ENCODE assay signal across 8 mouse cellular contexts in the genomic region with DNA sequence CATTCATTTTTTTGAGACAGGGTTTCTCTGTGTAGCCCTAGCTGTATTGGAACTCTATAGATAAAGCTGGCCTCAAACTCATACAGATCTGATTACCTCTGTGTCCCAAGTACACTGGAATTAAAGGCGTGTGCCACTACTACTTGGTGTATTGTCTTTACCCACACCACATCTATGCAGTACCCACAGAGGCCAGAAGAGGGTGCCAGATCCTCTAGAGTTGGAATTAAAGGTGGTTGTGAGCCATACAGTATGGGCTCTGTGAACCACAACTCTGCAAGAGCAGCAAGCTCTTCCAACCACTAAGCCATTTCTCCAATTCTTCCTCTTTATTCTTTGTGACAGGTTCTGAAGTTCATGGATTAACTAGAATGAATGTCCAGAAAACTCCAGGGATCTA. TPM values are rescaled to one million over a fixed set of nuclear protein-coding genes. Genes with fewer than 3 reads are reported as not detected.
DNase-seq lines count a peak whose midpoint lies in the region; ATAC-seq and TF ChIP-seq lines count a peak whose summit lies in the region.

No protein-coding gene starts in this region.

- H3K9ac ChIP-seq in heart, embryonic 11.5 days (ENCODE audit: low read depth, low read length) = no peak overlapping the region
- H3K9ac ChIP-seq in liver, postnatal 0 days (replicated peaks) = no peak overlapping the region
- no peak overlapping the region for H3K9ac ChIP-seq in forebrain, embryonic 12.5 days

- TF ChIP-seq CTCF in liver, postnatal 0 days (IDR thresholded peaks at IDR 0.05; ENCODE audit: low read depth) = peak; percentile 67

- WGBS in heart, embryonic 11.5 days (ENCODE audit: insufficient replicate concordance) = 50% methylated on average over 1 of the region's 1 CpGs
- WGBS in liver, postnatal 0 days (ENCODE audit: insufficient replicate concordance) = 54% methylated on average over 1 of the region's 1 CpGs
- WGBS in forebrain, embryonic 12.5 days = 50% methylated on average over 1 of the region's 1 CpGs

- TF ChIP-seq EP300 in liver, postnatal 0 days (IDR thresholded peaks at IDR 0.05; ENCODE audit: low read depth) = no peak

- H3K9me3 ChIP-seq in heart, embryonic 11.5 days (replicated peaks; ENCODE audit: control insufficient read depth, low read length) = no peaks in the 10 kb centered on the region
- H3K9me3 ChIP-seq in liver, postnatal 0 days (ENCODE audit: low read length) = no peaks in the 10 kb centered on the region
- no peaks in the 10 kb centered on the region for H3K9me3 ChIP-seq in forebrain, embryonic 12.5 days

- no peaks in the 10 kb centered on the region for H3K36me3 ChIP-seq in heart, embryonic 11.5 days (ENCODE audit: control insufficient read depth, insufficient read depth, low read length)
- H3K36me3 ChIP-seq in liver, postnatal 0 days (replicated peaks; ENCODE audit: insufficient read depth, low read length) = no peaks in the 10 kb centered on the region
- no peaks in the 10 kb centered on the region for H3K36me3 ChIP-seq in forebrain, embryonic 12.5 days (replicated peaks)

- H3K4me3 ChIP-seq in heart, embryonic 11.5 days (ENCODE audit: low read depth, low read length) = no peak overlapping the region
- H3K4me3 ChIP-seq in liver, postnatal 0 days (ENCODE audit: low read depth, low read length) = no peak overlapping the region
- H3K4me3 ChIP-seq in forebrain, embryonic 12.5 days (replicated peaks) = no peak overlapping the region

- no peaks in the 10 kb centered on the region for H3K27me3 ChIP-seq in heart, embryonic 11.5 days (ENCODE audit: control insufficient read depth, insufficient read depth, low read length)
- H3K27me3 ChIP-seq in liver, postnatal 0 days (ENCODE audit: insufficient read depth, low read length) = no peaks in the 10 kb centered on the region
- H3K27me3 ChIP-seq in forebrain, embryonic 12.5 days = peaks cover 8% of the 10 kb centered on the region

- DNase-seq in heart, adult 18-20 months = peak; percentile 1 to 64
- peak; percentile 11 for DNase-seq in right cerebral cortex, postnatal 4 days
- no peak for DNase-seq in right cerebral cortex, postnatal 10 days (ENCODE audit: low spot score in 2 of 2)
- DNase-seq in cerebellum, postnatal 10 days = peak; percentile 63 to 64
- DNase-seq in liver, postnatal 0 days = peak; percentile 48
- peak; percentile 55 for DNase-seq in thymus, postnatal 14 days

- no peak for ATAC-seq in heart, embryonic 11.5 days (replicated peaks; ENCODE audit: insufficient number of reproducible peaks, low FRiP score, low TSS enrichment)
- ATAC-seq in liver, postnatal 0 days = no peak
- no peak for ATAC-seq in forebrain, embryonic 12.5 days (ENCODE audit: low FRiP score)

- H3K4me2 ChIP-seq in heart, embryonic 11.5 days = no peak overlapping the region
- no peak overlapping the region for H3K4me2 ChIP-seq in liver, postnatal 0 days (ENCODE audit: low read depth, low read length)
- no peak overlapping the region for H3K4me2 ChIP-seq in forebrain, embryonic 12.5 days

- H3K27ac ChIP-seq in heart, embryonic 11.5 days (ENCODE audit: low read depth, low read length) = no peak overlapping the region
- no peak overlapping the region for H3K27ac ChIP-seq in liver, postnatal 0 days (ENCODE audit: low read depth)
- no peak overlapping the region for H3K27ac ChIP-seq in forebrain, embryonic 12.5 days

- no peaks in the 10 kb centered on the region for H3K4me1 ChIP-seq in heart, embryonic 11.5 days (ENCODE audit: control insufficient read depth, insufficient read depth, low read length)
- H3K4me1 ChIP-seq in liver, postnatal 0 days (ENCODE audit: insufficient read depth) = no peaks in the 10 kb centered on the region
- no peaks in the 10 kb centered on the region for H3K4me1 ChIP-seq in forebrain, embryonic 12.5 days

RNA-seq across cellular contexts. Expression of a gene that starts 6.8 kb away (rescaled TPM):
- under 1 TPM in 1 of 2 experiments, not detected in 1; 0.67 TPM for total RNA-seq in heart, adult 18-20 months (2021)
- polyA plus RNA-seq in heart, embryonic 11.5 days (2014; fragmentation: Nextera tagmentation; extraction: Ambion mirVana) = 4.0 and 5.9 TPM in 2 replicates
- polyA plus RNA-seq in liver, postnatal 0 days (2015; fragmentation: Nextera tagmentation; extraction: Ambion mirVana) = 12.7 and 16.3 TPM in 2 replicates
- 10.4 and 11.1 TPM in 2 replicates for polyA plus RNA-seq in forebrain, embryonic 12.5 days (2016; fragmentation: Nextera tagmentation; extraction: Ambion mirVana)

RNA-seq across cellular contexts. Expression of a gene that starts 17.7 kb away (rescaled TPM):
- 1 to 10 TPM in 1 of 2 experiments, under 1 TPM in 1; 0.82 to 1.3 TPM for total RNA-seq in heart, adult 18-20 months (2021)
- polyA plus RNA-seq in heart, embryonic 11.5 days (2014; fragmentation: Nextera tagmentation; extraction: Ambion mirVana) = 6.6 and 7.3 TPM in 2 replicates
- polyA plus RNA-seq in liver, postnatal 0 days (2015; fragmentation: Nextera tagmentation; extraction: Ambion mirVana) = 0.36 and 5.2 TPM in 2 replicates
- polyA plus RNA-seq in forebrain, embryonic 12.5 days (2016; fragmentation: Nextera tagmentation; extraction: Ambion mirVana) = 0.76 and 1.5 TPM in 2 replicates

RNA-seq across cellular contexts. Expression of a gene that starts 18.4 kb away (rescaled TPM):
- total RNA-seq in heart, adult 18-20 months (2021) = 1 to 10 TPM; 3.0 to 4.7 TPM
- 197 and 204 TPM in 2 replicates for polyA plus RNA-seq in heart, embryonic 11.5 days (2014; fragmentation: Nextera tagmentation; extraction: Ambion mirVana)
- polyA plus RNA-seq in liver, postnatal 0 days (2015; fragmentation: Nextera tagmentation; extraction: Ambion mirVana) = 134 and 163 TPM in 2 replicates
- polyA plus RNA-seq in forebrain, embryonic 12.5 days (2016; fragmentation: Nextera tagmentation; extraction: Ambion mirVana) = 131 and 138 TPM in 2 replicates

RNA-seq across cellular contexts. Expression of a gene that starts 24.7 kb away (rescaled TPM):
- 10 to 100 TPM; 12.3 to 14.7 TPM for total RNA-seq in heart, adult 18-20 months (2021)
- polyA plus RNA-seq in heart, embryonic 11.5 days (2014; fragmentation: Nextera tagmentation; extraction: Ambion mirVana) = 281 and 290 TPM in 2 replicates
- 139 and 150 TPM in 2 replicates for polyA plus RNA-seq in liver, postnatal 0 days (2015; fragmentation: Nextera tagmentation; extraction: Ambion mirVana)
- 145 and 152 TPM in 2 replicates for polyA plus RNA-seq in forebrain, embryonic 12.5 days (2016; fragmentation: Nextera tagmentation; extraction: Ambion mirVana)

RNA-seq across cellular contexts. Expression of a gene that starts 48.0 kb away (rescaled TPM):
- total RNA-seq in heart, adult 18-20 months (2021) = 10 to 100 TPM; 24.0 to 26.9 TPM
- 595 and 603 TPM in 2 replicates for polyA plus RNA-seq in heart, embryonic 11.5 days (2014; fragmentation: Nextera tagmentation; extraction: Ambion mirVana)
- polyA plus RNA-seq in liver, postnatal 0 days (2015; fragmentation: Nextera tagmentation; extraction: Ambion mirVana) = 220 and 246 TPM in 2 replicates
- 411 and 412 TPM in 2 replicates for polyA plus RNA-seq in forebrain, embryonic 12.5 days (2016; fragmentation: Nextera tagmentation; extraction: Ambion mirVana)

Comparison
In these comparisons a context has a peak if more than half of its experiments do, and no peak if none do; other contexts are left out.
1. DNase-seq: peak in heart, adult 18-20 months (2 of 2), right cerebral cortex, postnatal 4 days (single experiment), cerebellum, postnatal 10 days (2 of 2), liver, postnatal 0 days (single experiment) and thymus, postnatal 14 days (single experiment); none in right cerebral cortex, postnatal 10 days (0 of 2).